Mouse (Mus musculus) lung, adult 2 months (tissue): Measurements from ENCODE around the gene Flad1.
A peak's percentile ranks its signal among the peaks of the same experiment; 100 is the strongest.

Experiments used
- CTCF ChIP-seq: fragments of 200-500 bp; IDR thresholded peaks from 2 replicates; pipeline ENCODE4 v1.5.1; 2011; ENCODE audit warnings: mild to moderate bottlenecking, low read length, control low read depth; ENCODE audit not compliant: insufficient read depth
- POLR2A ChIP-seq: fragments of 200-500 bp; IDR thresholded peaks from 2 replicates; pipeline ENCODE4 v1.6.1; 2011; ENCODE audit warnings: low read depth, mild to moderate bottlenecking, control low read depth, low read length, borderline replicate concordance; ENCODE audit errors: extremely low read depth

DNA sequence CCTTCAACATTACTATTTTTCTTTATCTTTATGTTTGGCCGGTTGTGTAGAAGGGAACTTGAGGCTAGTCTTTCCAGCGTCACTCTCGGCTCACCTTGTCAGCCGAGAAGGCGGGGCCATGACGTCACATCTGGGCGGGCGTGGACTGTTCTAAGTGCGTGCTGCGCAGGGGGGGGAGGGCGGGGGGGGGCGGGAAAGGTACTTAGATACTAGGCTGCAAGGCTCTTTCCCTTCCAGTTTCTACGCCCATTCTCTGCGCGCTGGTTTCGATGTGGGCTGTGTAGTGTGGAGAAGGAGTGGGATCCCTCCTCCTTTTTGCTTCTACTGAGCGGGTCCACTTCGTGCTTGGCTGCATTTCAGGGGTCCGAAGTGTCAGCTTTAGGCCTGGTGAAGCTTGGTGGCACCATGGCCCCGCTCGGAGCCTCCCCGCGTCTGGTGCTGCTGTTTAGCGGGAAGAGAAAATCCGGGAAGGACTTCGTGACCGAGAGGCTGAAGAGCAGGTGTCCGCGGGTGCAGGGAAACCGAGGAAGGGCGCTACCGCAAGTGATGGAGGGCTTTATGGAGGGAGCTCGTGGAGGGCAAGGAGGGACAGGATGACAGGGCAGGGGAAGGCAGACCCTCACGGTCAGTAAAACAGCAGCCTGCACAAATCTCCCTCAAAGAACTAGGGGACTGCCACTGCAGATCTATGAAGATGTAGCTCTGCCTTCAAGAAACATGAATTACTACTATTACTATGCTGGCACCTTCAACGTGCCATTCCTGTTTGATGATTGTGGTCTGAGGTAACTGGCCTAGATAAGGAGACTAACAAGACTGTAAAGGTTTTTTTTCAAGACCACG, 47.5 kb upstream of the Flad1 start:
- TF ChIP-seq CTCF (no peak), POLR2A (peak; percentile 74; the same call in 1 of the 2 replicates)
